Mouse (Mus musculus) stomach, embryonic 15.5 days (tissue): Measurements from ENCODE around the gene Rnf128. TPM values are rescaled to one million over a fixed set of nuclear protein-coding genes. Genes with fewer than 3 reads are reported as not detected.

Source experiments
- polyA plus RNA-seq: library from polyadenylated mRNA; unstranded; fragments of >200 nt; fragmentation: Nextera tagmentation; extraction: Ambion mirVana; gene quantifications from 2 replicates; pipeline ENCODE4 v1.2.1, GENCODE M21; 2015

Gene Rnf128
- polyA plus RNA-seq, 1 experiment from 2014 or later = 51.2 TPM

Other genes starting within 250 kb of the Rnf128 start
- 0.14 TPM in 1 of 2 replicates, not detected in the other for gene Trap1a, start 229.6 kb upstream of the Rnf128 start, polyA plus RNA-seq
- 1.7 and 2.3 TPM in 2 replicates for gene D330045A20Rik, start 82.9 kb upstream of the Rnf128 start, polyA plus RNA-seq
- gene Tbc1d8b, start 121.7 kb downstream of the Rnf128 start, polyA plus RNA-seq = 3.4 and 3.9 TPM in 2 replicates
- gene Gm15013, start 151.2 kb downstream of the Rnf128 start, polyA plus RNA-seq = 0.17 and 0.36 TPM in 2 replicates
- not detected in 2 replicates for gene Ripply1, start 219.0 kb downstream of the Rnf128 start, polyA plus RNA-seq
- gene Cldn2, start 237.5 kb downstream of the Rnf128 start, polyA plus RNA-seq = 12.0 and 17.7 TPM in 2 replicates